Mouse (Mus musculus) E14TG2a.4 (cell line): ENCODE measurements around the gene Ppm1b.

ENCODE experiments used
- CTCF ChIP-seq: conservative IDR thresholded peaks from 2 replicates; pipeline ENCODE4 v1.5.1; 2014; ENCODE audit warnings: low read length
- NANOG ChIP-seq: IDR thresholded peaks from 2 replicates; pipeline ENCODE4 v1.6.1; 2014; ENCODE audit warnings: borderline replicate concordance, low read length, mixed read lengths
- POU5F1 ChIP-seq: IDR thresholded peaks from 2 replicates; pipeline ENCODE4 v1.6.1; 2014; ENCODE audit warnings: low read length, borderline replicate concordance

- TF ChIP-seq CTCF (no peak), POU5F1 (no peak), NANOG (no peak)
Observed at GRCm38 (mm10) chr17:84943033-84943393, 13.5 kb upstream of the Ppm1b start.
